In genomic region chr4:131208637-131209036, GRCm38 (mm10) we compare ENCODE assay signal across 21 mouse cellular contexts.
DNase-seq lines count a peak whose midpoint lies in the region; ATAC-seq and TF ChIP-seq lines count a peak whose summit lies in the region.
"Had no signal": no experiment of that assay in that cellular context is flagged by ENCODE, and none has a peak within 500 bp of the region (broad histone marks: within the 10 kb centered on the region; RNA-seq: fewer than 3 reads in every experiment).

No protein-coding gene starts in this region.

- DNase-seq in cerebellum, adult 8-10 months: peak; percentile 16
- DNase-seq in cerebellum, postnatal 36 days: no peak
- no peak for DNase-seq in hindbrain, embryonic 10.5 days (ENCODE audit: low spot score)
- DNase-seq in hindbrain, postnatal 0 days (ENCODE audit: low spot score): no peak
- DNase-seq: adrenal gland, adult 2 months; adrenal gland, postnatal 25 days; embryo, embryonic 11 days; gastrocnemius, postnatal 36 days; heart, adult 18-20 months; heart, postnatal 14 days; kidney, adult 2 months; kidney, postnatal 14 days had no signal

- no peak overlapping the region for H3K4me3 ChIP-seq in forebrain, embryonic 13.5 days
- no peak overlapping the region for H3K4me3 ChIP-seq in forebrain, embryonic 12.5 days (replicated peaks)
- no peak overlapping the region for H3K4me3 ChIP-seq in hindbrain, embryonic 10.5 days
- no peak overlapping the region for H3K4me3 ChIP-seq in hindbrain, postnatal 0 days (ENCODE audit: low read length)
- H3K4me3 ChIP-seq: embryonic facial prominence, embryonic 15.5 days; heart, embryonic 15.5 days; kidney, embryonic 15.5 days had no signal

- no peaks in the 10 kb centered on the region for H3K27me3 ChIP-seq in forebrain, embryonic 13.5 days
- H3K27me3 ChIP-seq in forebrain, embryonic 12.5 days: 0 out of 2 replicates have a peak, but pooled peaks cover 3% of the 10 kb centered on the region
- no peaks in the 10 kb centered on the region for H3K27me3 ChIP-seq in hindbrain, embryonic 10.5 days (ENCODE audit: insufficient read depth, poor library complexity, severe bottlenecking)
- H3K27me3 ChIP-seq in hindbrain, postnatal 0 days (ENCODE audit: insufficient read depth, low read length): no peaks in the 10 kb centered on the region
- H3K27me3 ChIP-seq: embryonic facial prominence, embryonic 15.5 days; kidney, embryonic 15.5 days had no signal

- ATAC-seq in forebrain, embryonic 13.5 days: no peak
- no peak for ATAC-seq in forebrain, embryonic 12.5 days (ENCODE audit: low FRiP score)
- no peak for ATAC-seq in hindbrain, postnatal 0 days
- ATAC-seq in erythroblast, adult 5-6 weeks (replicated peaks; ENCODE audit: low FRiP score, poor library complexity, severe bottlenecking): no peak
- ATAC-seq: intestine, embryonic 16.5 days had no signal

- no peak for TF ChIP-seq CTCF in hindbrain, postnatal 0 days (IDR thresholded peaks at IDR 0.05; ENCODE audit: low read depth)

- H3K9ac ChIP-seq in forebrain, embryonic 13.5 days: no peak overlapping the region
- no peak overlapping the region for H3K9ac ChIP-seq in forebrain, embryonic 12.5 days
- H3K9ac ChIP-seq in hindbrain, postnatal 0 days (replicated peaks; ENCODE audit: low read length): no peak overlapping the region
- H3K9ac ChIP-seq: embryonic facial prominence, embryonic 15.5 days; heart, embryonic 15.5 days; hindbrain, embryonic 14.5 days; kidney, embryonic 15.5 days had no signal

- WGBS in forebrain, embryonic 13.5 days: 80% methylated on average over 6 of the region's 6 CpGs
- WGBS in forebrain, embryonic 12.5 days: 88% methylated on average over 6 of the region's 6 CpGs
- 87% methylated on average over 6 of the region's 6 CpGs for WGBS in hindbrain, embryonic 10.5 days
- WGBS in hindbrain, postnatal 0 days: 57% methylated on average over 6 of the region's 6 CpGs

- H3K36me3 ChIP-seq in forebrain, embryonic 13.5 days (ENCODE audit: poor library complexity, severe bottlenecking): no peaks in the 10 kb centered on the region
- H3K36me3 ChIP-seq in forebrain, embryonic 12.5 days (replicated peaks): no peaks in the 10 kb centered on the region; the same call in 1 of the 2 replicates
- no peaks in the 10 kb centered on the region for H3K36me3 ChIP-seq in hindbrain, embryonic 10.5 days
- H3K36me3 ChIP-seq in hindbrain, postnatal 0 days (ENCODE audit: insufficient read depth, low read length): no peaks in the 10 kb centered on the region
- H3K36me3 ChIP-seq: embryonic facial prominence, embryonic 15.5 days; heart, embryonic 15.5 days; kidney, embryonic 15.5 days had no signal

- H3K4me1 ChIP-seq in forebrain, embryonic 13.5 days: peaks cover 39% of the 10 kb centered on the region
- peaks cover 23% of the 10 kb centered on the region; the same call in 1 of the 2 replicates for H3K4me1 ChIP-seq in forebrain, embryonic 12.5 days
- peaks cover 20% of the 10 kb centered on the region; the same call in 1 of the 2 replicates for H3K4me1 ChIP-seq in hindbrain, embryonic 10.5 days (replicated peaks)
- H3K4me1 ChIP-seq in hindbrain, postnatal 0 days (ENCODE audit: insufficient read depth, low read length): peaks cover 6% of the 10 kb centered on the region; the same call in 1 of the 2 replicates
- H3K4me1 ChIP-seq: embryonic facial prominence, embryonic 15.5 days; heart, embryonic 15.5 days; kidney, embryonic 15.5 days had no signal

- H3K9me3 ChIP-seq in forebrain, embryonic 13.5 days (replicated peaks): peaks cover 6% of the 10 kb centered on the region
- peaks cover 6% of the 10 kb centered on the region; the same call in 1 of the 2 replicates for H3K9me3 ChIP-seq in forebrain, embryonic 12.5 days
- peaks cover 12% of the 10 kb centered on the region for H3K9me3 ChIP-seq in hindbrain, embryonic 10.5 days
- no peaks in the 10 kb centered on the region for H3K9me3 ChIP-seq in hindbrain, postnatal 0 days (ENCODE audit: low read length)
- H3K9me3 ChIP-seq: embryonic facial prominence, embryonic 15.5 days; heart, embryonic 15.5 days; kidney, embryonic 15.5 days had no signal

- H3K27ac ChIP-seq in forebrain, embryonic 13.5 days: peak overlapping the region; percentile 95
- no peak overlapping the region for H3K27ac ChIP-seq in forebrain, embryonic 12.5 days
- 0 out of 2 replicates have a peak overlapping the region, but pooled peaks have one; percentile 29 for H3K27ac ChIP-seq in hindbrain, embryonic 10.5 days
- H3K27ac ChIP-seq in hindbrain, postnatal 0 days: no peak overlapping the region
- H3K27ac ChIP-seq: embryonic facial prominence, embryonic 15.5 days; heart, embryonic 15.5 days; hindbrain, embryonic 14.5 days; kidney, embryonic 15.5 days had no signal

- H3K4me2 ChIP-seq in forebrain, embryonic 13.5 days: no peak overlapping the region
- H3K4me2 ChIP-seq in forebrain, embryonic 12.5 days: no peak overlapping the region
- H3K4me2 ChIP-seq in hindbrain, postnatal 0 days (ENCODE audit: low read depth, low read length): no peak overlapping the region
- H3K4me2 ChIP-seq: embryonic facial prominence, embryonic 15.5 days; heart, embryonic 11.5 days; heart, embryonic 15.5 days; hindbrain, embryonic 14.5 days; kidney, embryonic 15.5 days had no signal

Comparison
In these comparisons a context has a peak if more than half of its experiments do, and no peak if none do; other contexts are left out.
1. H3K27ac ChIP-seq: peak in forebrain, embryonic 13.5 days (single experiment) and hindbrain, embryonic 10.5 days (single experiment); none in forebrain, embryonic 12.5 days (single experiment) and hindbrain, postnatal 0 days (single experiment).